Mouse (Mus musculus) ES-E14 (cell line): ENCODE data around the gene Tnfaip1. TPM values are rescaled to one million over a fixed set of nuclear protein-coding genes. Genes with fewer than 3 reads are reported as not detected.
"Not testable (repeated sequence)": the region's sequence is repeated elsewhere in the genome, so short reads cannot be mapped to it uniquely, and the experiment has no call there.

Experiments used
- DNase-seq: peaks from one replicate; pipeline ENCODE4 v3.0.0-alpha.2; 2013; ENCODE audit warnings: low read depth, low spot score
- H3K27ac ChIP-seq: 2 replicates; pipeline ENCODE4 v1.5.1; 2012; ENCODE audit warnings: low read depth, mild to moderate bottlenecking, low read length, moderate library complexity, mixed read lengths; ENCODE audit not compliant: poor library complexity, insufficient read depth, severe bottlenecking
- H3K36me3 ChIP-seq: 2 replicates; pipeline ENCODE4 v1.6.1; 2012; ENCODE audit warnings: mild to moderate bottlenecking, low read length, moderate library complexity, mixed read lengths; ENCODE audit not compliant: control insufficient read depth, poor library complexity, insufficient read depth, severe bottlenecking
- H3K4me1 ChIP-seq, 2 experiments: fragments of 150-350 bp in 1 of 2; sonication (generic) in 1 of 2; 2 replicates each; pipeline ENCODE4 v1.6.1; 2012; ENCODE audit warnings: low read length in 2 of 2, mild to moderate bottlenecking in 1 of 2, mixed read lengths in 1 of 2; ENCODE audit not compliant: control insufficient read depth in 2 of 2, insufficient read depth in 2 of 2, poor library complexity in 1 of 2
- H3K4me3 ChIP-seq, 2 experiments: fragments of 150-350 bp in 1 of 2; sonication (generic) in 1 of 2; 2 replicates each; pipeline ENCODE4 v1.5.1; 2012; ENCODE audit warnings: low read length in 2 of 2, low read depth in 1 of 2, mild to moderate bottlenecking in 1 of 2, mixed read lengths in 1 of 2; ENCODE audit not compliant: insufficient read depth in 1 of 2, poor library complexity in 1 of 2, severe bottlenecking in 1 of 2
- H3K9ac ChIP-seq: 2 replicates; pipeline ENCODE4 v1.6.1; 2012; ENCODE audit warnings: low read depth, mild to moderate bottlenecking, low read length, mixed read lengths; ENCODE audit not compliant: poor library complexity, insufficient read depth, severe bottlenecking
- H3K9me3 ChIP-seq: fragments of 150-350 bp; sonication (generic); 2 replicates; pipeline ENCODE4 v1.6.1; 2012; ENCODE audit warnings: low read depth, mild to moderate bottlenecking, low read length; ENCODE audit not compliant: control insufficient read depth, insufficient read depth
- CHD2 ChIP-seq: IDR thresholded peaks from 2 replicates; pipeline ENCODE4 v1.6.1; 2014; ENCODE audit warnings: mild to moderate bottlenecking, low read depth, low read length, inconsistent platforms
- HCFC1 ChIP-seq: IDR thresholded peaks from 2 replicates; pipeline ENCODE4 v1.6.1; 2012; ENCODE audit warnings: low read length, inconsistent platforms, borderline replicate concordance; ENCODE audit not compliant: insufficient read depth
- MAFK ChIP-seq: IDR thresholded peaks from 2 replicates; pipeline ENCODE4 v1.6.1; 2014; ENCODE audit warnings: mild to moderate bottlenecking, low read depth, low read length, inconsistent platforms; ENCODE audit not compliant: insufficient read depth
- ZC3H11A ChIP-seq: IDR thresholded peaks from 2 replicates; pipeline ENCODE4 v1.6.1; 2012; ENCODE audit warnings: low read depth, mild to moderate bottlenecking, inconsistent platforms, low read length, borderline replicate concordance
- ZNF384 ChIP-seq: IDR thresholded peaks from 2 replicates; pipeline ENCODE4 v1.6.1; 2012; ENCODE audit warnings: low read depth, low read length, inconsistent platforms
- in situ Hi-C, 2 experiments: fragments of 600-800 bp; cut with MboI; formaldehyde crosslinking; loops; one replicate each; pipeline ENCODE4 v1.15.1; 2025; ENCODE audit warnings: low sequenced_read_pairs in 2 of 2, inconsistent platforms in 1 of 2; ENCODE audit not compliant: unreplicated experiment in 2 of 2
- total RNA-seq: library from RNA; depleted of rRNA; stranded (reverse); fragments of 300-350 nt; gene quantifications from 2 replicates; pipeline ENCODE4 v1.2.3, GENCODE M21; 2012; rRNA removed

Tnfaip1 gene
- 18.0 and 28.3 TPM in 2 replicates for total RNA-seq

- 0 out of 4 replicates have a peak, but pooled peaks cover 0 to 2% of the 10 kb centered on the region in 2 experiments for H3K4me1 ChIP-seq
- H3K27ac ChIP-seq, result 0 out of 2 replicates have a peak within 1 kb of the TSS, but pooled peaks have one; percentile 25
- in situ Hi-C loops, result no loop called here
- DNase-seq, result peak; percentile 99
- H3K9ac ChIP-seq, result peak within 1 kb of the TSS; percentile 89
- TF ChIP-seq HCFC1 (peak; percentile 96), ZC3H11A (no peak), MAFK (no peak), CHD2 (peak; percentile 90)
- no peaks in the 10 kb centered on the region for H3K9me3 ChIP-seq
- H3K36me3 ChIP-seq, result peaks cover 14% of the 10 kb centered on the region
- H3K4me3 ChIP-seq, result peak within 1 kb of the TSS; percentile 83
Observed at GRCm38 (mm10) chr11:78536080-78536689, at the start of gene Tnfaip1, which contains the start of gene Ift20. Tnfaip1 (minus strand) TSS chr11:78536332. Ift20 (plus strand) TSS chr11:78536361.

GRCm38 (mm10) chr11:78582848-78583247 is 46.7 kb upstream of the Tnfaip1 start:
- peaks cover 5% of the 10 kb centered on the region for H3K36me3 ChIP-seq
- TF ChIP-seq ZNF384, result no peak
- TF ChIP-seq ZC3H11A, result no peak
- TF ChIP-seq MAFK, result no peak
- TF ChIP-seq CHD2, result no peak
- no peak for TF ChIP-seq HCFC1
- no peak overlapping the region for H3K4me3 ChIP-seq
- no peak overlapping the region for H3K27ac ChIP-seq
- H3K9me3 ChIP-seq, result no peaks in the 10 kb centered on the region
- in situ Hi-C loops, result loop anchor here (10.0 kb wide), 1 partner anchor 242 kb away; the partner anchor contains the start of gene Lyrm9 (in 2 of the 2)
- no peak for DNase-seq
- H3K9ac ChIP-seq, result no peak overlapping the region
- H3K4me1 ChIP-seq, result no peaks in the 10 kb centered on the region

GRCm38 (mm10) chr11:78574975-78575374 is 38.8 kb upstream of the Tnfaip1 start:
- Histone ChIP-seq H3K4me1 (no peaks in the 10 kb centered on the region), H3K9me3 (no peaks in the 10 kb centered on the region), H3K9ac (no peak overlapping the region), H3K36me3 (peaks cover 13% of the 10 kb centered on the region; the same call in 1 of the 2 replicates), H3K4me3 (no peak overlapping the region), H3K27ac (no peak overlapping the region)
- no peak for DNase-seq
- in situ Hi-C loops, result no loop called here
- TF ChIP-seq CHD2 (no peak), HCFC1 (no peak), MAFK (no peak), ZNF384 (no peak), ZC3H11A (no peak)

- no peak overlapping the region for H3K4me3 ChIP-seq
- peaks cover 15% of the 10 kb centered on the region; the same call in 1 of the 2 replicates for H3K36me3 ChIP-seq
- in situ Hi-C loops, result no loop called here
- no peak for TF ChIP-seq ZC3H11A
- TF ChIP-seq CHD2, result no peak
- no peak for TF ChIP-seq ZNF384
- TF ChIP-seq HCFC1, result no peak
- TF ChIP-seq MAFK, result no peak
- H3K27ac ChIP-seq, result no peak overlapping the region
- no peak overlapping the region for H3K9ac ChIP-seq
- H3K4me1 ChIP-seq, result no peaks in the 10 kb centered on the region
- H3K9me3 ChIP-seq, result no peaks in the 10 kb centered on the region
- DNase-seq, result no peak
Observed at GRCm38 (mm10) chr11:78574536-78574935, 38.4 kb upstream of the Tnfaip1 start.

- H3K27ac ChIP-seq, H3K9ac ChIP-seq, H3K4me1 ChIP-seq, in situ Hi-C loops, DNase-seq, H3K9me3 ChIP-seq, H3K4me3 ChIP-seq: not testable (repeated sequence)
- H3K36me3 ChIP-seq, result peaks cover 15% of the 10 kb centered on the region; the same call in 1 of the 2 replicates
Observed at GRCm38 (mm10) chr11:78574031-78574430, 37.9 kb upstream of the Tnfaip1 start.
